Mouse (Mus musculus) midbrain, embryonic 11.5 days (tissue): Measurements from ENCODE around the gene Gpx3. TPM values are rescaled to one million over a fixed set of nuclear protein-coding genes. Genes with fewer than 3 reads are reported as not detected.
"Not testable (repeated sequence)": the region's sequence is repeated elsewhere in the genome, so short reads cannot be mapped to it uniquely, and the experiment has no call there.

Experiments used
- ATAC-seq: fragments of 200-750 bp; cut with Nextera tagmentation; 2 replicates; pipeline ENCODE4 v1.8.0; 2017; ENCODE audit warnings: moderate TSS enrichment, moderate library complexity; ENCODE audit not compliant: low FRiP score
- DNase-seq: peaks from one replicate; pipeline ENCODE4 v3.0.0; 2015; ENCODE audit warnings: low spot score; ENCODE audit errors: missing footprints
- H3K27ac ChIP-seq: fragments of 300-500 bp; sonication (generic); 2 replicates; pipeline ENCODE4 v1.5.1; 2014; ENCODE audit warnings: low read depth, low read length
- H3K27me3 ChIP-seq: fragments of 300-500 bp; sonication (generic); 2 replicates; pipeline ENCODE4 v1.6.1; 2014; ENCODE audit warnings: mild to moderate bottlenecking, low read length, moderate library complexity, mixed read lengths; ENCODE audit not compliant: control insufficient read depth, insufficient read depth
- H3K36me3 ChIP-seq: fragments of 300-500 bp; sonication (generic); 2 replicates; pipeline ENCODE4 v1.6.1; 2014; ENCODE audit warnings: mild to moderate bottlenecking, low read length, moderate library complexity, mixed read lengths; ENCODE audit not compliant: control insufficient read depth, insufficient read depth
- H3K4me1 ChIP-seq: fragments of 300-500 bp; sonication (generic); 2 replicates; pipeline ENCODE4 v1.6.1; 2014; ENCODE audit warnings: low read length; ENCODE audit not compliant: control insufficient read depth, insufficient read depth
- H3K4me2 ChIP-seq: fragments of 300-500 bp; sonication (generic); 2 replicates; pipeline ENCODE4 v1.6.1; 2014; ENCODE audit warnings: mild to moderate bottlenecking, moderate library complexity
- H3K4me3 ChIP-seq: fragments of 300-500 bp; sonication (generic); 2 replicates; pipeline ENCODE4 v1.5.1; 2014; ENCODE audit warnings: low read depth, low read length
- H3K9ac ChIP-seq: fragments of 300-500 bp; sonication (generic); 2 replicates; pipeline ENCODE4 v1.6.1; 2014; ENCODE audit warnings: low read length
- H3K9me3 ChIP-seq: fragments of 300-500 bp; sonication (generic); 2 replicates; pipeline ENCODE4 v1.6.1; 2016; ENCODE audit warnings: low read length; ENCODE audit not compliant: control insufficient read depth
- WGBS: fragments of 180-500 bp; shearing (Covaris S2); extraction: QIAGEN DNeasy Blood & Tissue Kit; methylation state at CpG from one replicate; pipeline ENCODE4 v1.1.7; 2014; 5-methylcytosine and 5-hydroxymethylcytosine counted together
- polyA plus RNA-seq: library from polyadenylated mRNA; unstranded; fragments of >200 nt; fragmentation: Nextera tagmentation; extraction: Ambion mirVana; gene quantifications from 2 replicates; pipeline ENCODE4 v1.2.1, GENCODE M21; 2014

Gene Gpx3
- polyA plus RNA-seq, 1 experiment from 2014 or later = 57.2 TPM

- DNase-seq = no peak
- no peak for ATAC-seq
- H3K36me3 ChIP-seq = no peaks in the 10 kb centered on the region
- 0 out of 2 replicates have a peak, but pooled peaks cover 5% of the 10 kb centered on the region for H3K4me1 ChIP-seq
- H3K27ac ChIP-seq = no peak overlapping the region
- no peak overlapping the region for H3K9ac ChIP-seq
- whole genome bisulfite sequencing = 85% methylated on average over 8 of the region's 8 CpGs
- H3K4me3 ChIP-seq = no peak overlapping the region
- H3K9me3 ChIP-seq = no peaks in the 10 kb centered on the region
- no peak overlapping the region for H3K4me2 ChIP-seq
- no peaks in the 10 kb centered on the region for H3K27me3 ChIP-seq
Observed at GRCm38 (mm10) chr11:54954716-54955115, 52.5 kb downstream of the Gpx3 start.

GRCm38 (mm10) chr11:54955400-54955734, 53.1 kb downstream of the Gpx3 start:
- not testable (repeated sequence) for DNase-seq, H3K27me3 ChIP-seq, H3K9me3 ChIP-seq, H3K27ac ChIP-seq, H3K36me3 ChIP-seq, H3K4me1 ChIP-seq, ATAC-seq
- H3K4me2 ChIP-seq = peak overlapping the region; percentile 60
- H3K4me3 ChIP-seq = peak overlapping the region; percentile 73
- WGBS = 50% methylated on average over 10 of the region's 10 CpGs
- peak overlapping the region; percentile 84 for H3K9ac ChIP-seq

GRCm38 (mm10) chr11:54955735-54956480, 53.7 kb downstream of the Gpx3 start:
- H3K9me3 ChIP-seq = no peaks in the 10 kb centered on the region
- no peaks in the 10 kb centered on the region for H3K27me3 ChIP-seq
- WGBS = under 1% methylated on average over 59 of the region's 59 CpGs
- no peaks in the 10 kb centered on the region for H3K36me3 ChIP-seq
- peak; percentile 98 for ATAC-seq
- peak overlapping the region; percentile 73 for H3K4me3 ChIP-seq
- H3K4me2 ChIP-seq = peak overlapping the region; percentile 60
- H3K27ac ChIP-seq = peak overlapping the region; percentile 67
- H3K4me1 ChIP-seq = 0 out of 2 replicates have a peak, but pooled peaks cover 5% of the 10 kb centered on the region
- peak; percentile 100 for DNase-seq
- peak overlapping the region; percentile 84 for H3K9ac ChIP-seq

- Histone ChIP-seq H3K4me3 (no peak overlapping the region), H3K36me3 (no peaks in the 10 kb centered on the region), H3K27ac (no peak overlapping the region), H3K27me3 (no peaks in the 10 kb centered on the region), H3K4me1 (0 out of 2 replicates have a peak, but pooled peaks cover 5% of the 10 kb centered on the region), H3K9ac (no peak overlapping the region), H3K4me2 (no peak overlapping the region), H3K9me3 (no peaks in the 10 kb centered on the region)
- no peak for ATAC-seq
- no peak for DNase-seq
- 65% methylated on average over 7 of the region's 7 CpGs for WGBS
Observed at GRCm38 (mm10) chr11:54956912-54957311, 54.7 kb downstream of the Gpx3 start.

DNA sequence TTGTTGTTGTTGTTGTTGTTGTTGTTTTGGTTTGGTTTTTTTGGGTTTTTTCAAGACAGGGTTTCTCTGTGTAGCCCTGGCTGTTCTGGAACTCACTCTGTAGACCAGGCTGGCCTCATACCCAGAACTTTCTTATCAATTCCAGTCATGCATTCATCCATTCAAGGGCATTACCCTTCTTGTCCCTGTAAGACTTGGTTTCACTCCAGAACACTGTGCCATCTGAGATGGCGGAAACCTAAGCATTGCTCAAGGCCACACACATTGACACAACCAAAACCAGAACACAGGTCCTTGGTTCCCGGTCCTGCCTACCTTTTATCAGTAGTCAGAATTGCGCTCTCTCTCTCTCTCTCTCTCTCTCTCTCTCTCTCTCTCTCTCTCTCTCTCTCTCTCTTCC, 55.5 kb downstream of the Gpx3 start:
- not testable (repeated sequence) for H3K4me2 ChIP-seq, H3K9ac ChIP-seq, H3K27me3 ChIP-seq, ATAC-seq, H3K27ac ChIP-seq, H3K9me3 ChIP-seq, DNase-seq, H3K4me3 ChIP-seq, H3K36me3 ChIP-seq, H3K4me1 ChIP-seq
- 88% methylated on average over 3 of the region's 3 CpGs for WGBS

GRCm38 (mm10) chr11:54958571-54959073, 56.4 kb downstream of the Gpx3 start:
- H3K27ac ChIP-seq = no peak overlapping the region
- H3K4me2 ChIP-seq = no peak overlapping the region
- H3K4me3 ChIP-seq = no peak overlapping the region
- no peaks in the 10 kb centered on the region for H3K36me3 ChIP-seq
- no peak for DNase-seq
- H3K9me3 ChIP-seq = no peaks in the 10 kb centered on the region
- H3K9ac ChIP-seq = no peak overlapping the region
- no peak for ATAC-seq
- 70% methylated on average over 3 of the region's 3 CpGs for WGBS
- no peaks in the 10 kb centered on the region for H3K27me3 ChIP-seq
- 0 out of 2 replicates have a peak, but pooled peaks cover 5% of the 10 kb centered on the region for H3K4me1 ChIP-seq

Other genes starting within 250 kb of the Gpx3 start
- 259 and 281 TPM in 2 replicates for gene Cdc42se2, start 114.8 kb upstream of the Gpx3 start, polyA plus RNA-seq
- gene Lyrm7, start 41.5 kb upstream of the Gpx3 start, polyA plus RNA-seq = 5.2 and 5.8 TPM in 2 replicates
- gene Hint1, start 36.1 kb upstream of the Gpx3 start, polyA plus RNA-seq = 694 and 720 TPM in 2 replicates
- gene Tnip1, start 60.5 kb downstream of the Gpx3 start, polyA plus RNA-seq = 8.9 and 9.9 TPM in 2 replicates
- gene Anxa6, start 131.0 kb downstream of the Gpx3 start, polyA plus RNA-seq = 71.2 and 77.6 TPM in 2 replicates
- gene Ccdc69, start 175.7 kb downstream of the Gpx3 start, polyA plus RNA-seq = 0.37 and 0.41 TPM in 2 replicates
- gene Gm2a, start 195.7 kb downstream of the Gpx3 start, polyA plus RNA-seq = 14.0 and 15.0 TPM in 2 replicates
- gene Slc36a3, start 249.3 kb downstream of the Gpx3 start, polyA plus RNA-seq = not detected in 2 replicates